Mouse (Mus musculus) C2C12 (cell line): ENCODE results near the gene Ppdpf. TPM values are rescaled to one million over a fixed set of nuclear protein-coding genes. Genes with fewer than 3 reads are reported as not detected.
A peak's percentile ranks its signal among the peaks of the same experiment; 100 is the strongest.

ENCODE experiments used
- H3K27me3 ChIP-seq: one replicate; pipeline ENCODE4 v1.6.1; 2011; ENCODE audit not compliant: control insufficient read depth, insufficient read depth, insufficient read length
- H3K36me3 ChIP-seq: one replicate; pipeline ENCODE4 v1.6.1; 2011; ENCODE audit not compliant: control insufficient read depth, insufficient read depth
- H3K4me3 ChIP-seq: one replicate; pipeline ENCODE4 v1.5.1; 2011; ENCODE audit warnings: mild to moderate bottlenecking, control low read depth; ENCODE audit not compliant: poor library complexity, insufficient read depth, severe bottlenecking
- H3K79me2 ChIP-seq: one replicate; pipeline ENCODE4 v1.6.1; 2011; ENCODE audit not compliant: control insufficient read depth, insufficient read depth
- H3K79me3 ChIP-seq: one replicate; pipeline ENCODE4 v1.6.1; 2011; ENCODE audit warnings: low read depth, control low read depth
- H3ac ChIP-seq: one replicate; pipeline ENCODE3; 2011; ENCODE audit warnings: low read depth; ENCODE audit not compliant: control insufficient read depth, insufficient read length
- CEBPB ChIP-seq: IDR thresholded peaks from one replicate; pipeline ENCODE4 v1.6.1; 2011; ENCODE audit warnings: low read depth, mild to moderate bottlenecking, control low read depth, moderate library complexity
- CTCF ChIP-seq: IDR thresholded peaks from one replicate; pipeline ENCODE4 v1.5.1; 2011; ENCODE audit not compliant: control insufficient read depth, insufficient read depth, insufficient read length
- FOSL1 ChIP-seq: IDR thresholded peaks from one replicate; pipeline ENCODE4 v1.8.0; 2011; ENCODE audit warnings: mild to moderate bottlenecking, low read length; ENCODE audit not compliant: poor library complexity, insufficient read depth, severe bottlenecking
- MAX ChIP-seq: IDR thresholded peaks from one replicate; pipeline ENCODE4 v1.6.1; 2011; ENCODE audit warnings: mild to moderate bottlenecking, control low read depth
- MYOD1 ChIP-seq: IDR thresholded peaks from one replicate; pipeline ENCODE4 v1.6.1; 2011; ENCODE audit warnings: low read depth; ENCODE audit not compliant: control insufficient read depth, insufficient read length
- MYOG ChIP-seq: IDR thresholded peaks from one replicate; pipeline ENCODE4 v1.6.1; 2011; ENCODE audit not compliant: control insufficient read depth, insufficient read length; ENCODE audit errors: extremely low read depth
- USF1 ChIP-seq: IDR thresholded peaks from one replicate; pipeline ENCODE4 v1.6.1; 2011; ENCODE audit warnings: low read depth, mild to moderate bottlenecking, control low read depth, moderate library complexity
- long read RNA-seq, 2 experiments: library from polyadenylated mRNA; unstranded; transcript quantifications; one replicate each; pipeline ENCODE4 v2.0.0; 2019 to 2020
- polyA plus RNA-seq: library from polyadenylated mRNA; unstranded; fragments of >200 nt; fragmentation: generic; extraction: Trizol; gene quantifications from one replicate; pipeline ENCODE4 v1.2.1, GENCODE M21; 2012; ENCODE audit warnings: missing spikeins

The Ppdpf gene
- polyA plus RNA-seq: 43.4 TPM
- long read RNA-seq, experiment 1, transcript Ppdpf-202 (5 exons, 689 nt): minor isoform, 13 of 91 reads
- long read RNA-seq, experiment 1, transcript Ppdpf-205 (3 exons, 771 nt): minor isoform, 10 of 91 reads
- long read RNA-seq, experiment 1, transcript Ppdpf-201 (5 exons, 1,160 nt): major isoform, 31 of 91 reads
- long read RNA-seq, experiment 1, transcript Ppdpf-206 (4 exons, 750 nt): minor isoform, 13 of 91 reads
- long read RNA-seq, experiment 1, partial matches to known transcripts: 10 of 91 reads
- long read RNA-seq, experiment 1, other reads (novel, unspliced or antisense): 3 of 91 reads
- long read RNA-seq, experiment 2, transcript Ppdpf-206 (4 exons, 750 nt): major isoform, 9 of 21 reads
- long read RNA-seq, experiment 2, partial matches to known transcripts: 1 of 21 reads
- long read RNA-seq, experiment 2, other reads (novel, unspliced or antisense): 2 of 21 reads

DNA sequence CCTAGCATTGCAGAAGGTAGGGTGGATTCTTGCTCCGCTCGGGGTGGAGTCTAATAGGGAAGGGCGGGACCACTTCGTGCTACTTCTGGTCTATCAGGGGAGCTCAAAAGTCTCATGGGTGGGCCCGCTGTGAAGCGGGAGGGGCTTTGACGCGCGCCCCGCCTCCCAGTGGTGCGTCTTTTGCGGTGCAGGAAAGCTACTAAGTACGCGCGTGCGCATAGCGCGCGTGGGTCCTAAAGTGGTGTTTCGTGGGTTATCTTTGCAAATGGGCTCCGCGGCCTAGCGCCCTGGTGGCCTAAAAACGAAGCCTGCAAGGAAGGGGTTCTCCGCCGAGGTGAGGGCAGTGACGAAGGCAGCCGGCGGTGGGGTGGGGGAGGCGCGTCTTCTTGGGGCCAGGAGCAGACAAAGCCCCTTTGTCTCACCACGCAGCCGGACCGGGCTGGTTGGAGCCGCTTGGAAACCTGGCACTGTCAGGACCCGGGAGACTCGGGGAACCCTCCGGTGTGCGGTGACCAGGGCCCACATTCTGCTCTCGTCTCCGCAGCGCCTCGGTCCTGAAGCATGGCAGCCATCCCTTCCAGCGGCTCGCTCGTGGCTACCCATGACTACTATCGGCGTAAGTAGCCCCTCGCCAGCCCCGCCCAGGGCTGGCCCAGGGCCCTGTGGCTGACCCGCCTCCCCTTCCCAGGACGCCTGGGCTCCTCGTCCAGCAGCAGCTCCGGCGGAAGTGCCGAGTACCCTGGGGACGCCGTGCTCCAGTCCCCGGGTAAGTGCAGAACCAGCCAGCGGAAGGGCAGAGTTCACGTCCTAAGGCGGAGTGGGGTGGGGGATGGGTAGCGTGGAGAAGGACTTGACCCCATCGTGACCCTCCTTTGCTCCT lies at the start of gene Ppdpf:
Gene Ppdpf (plus strand): TSS at position 127 of the 880 bp plus-strand sequence.
- H3K79me3 ChIP-seq: no peaks in the 10 kb centered on the region
- peaks cover 15% of the 10 kb centered on the region for H3K36me3 ChIP-seq
- no peaks in the 10 kb centered on the region for H3K27me3 ChIP-seq
- H3ac ChIP-seq: peak within 1 kb of the TSS; percentile 91
- TF ChIP-seq MAX (peak; percentile 42), CTCF (no peak)
- H3K4me3 ChIP-seq: peak within 1 kb of the TSS; percentile 59
- peaks cover 5% of the 10 kb centered on the region for H3K79me2 ChIP-seq

- Histone ChIP-seq H3K27me3 (peaks cover 10% of the 10 kb centered on the region), H3ac (no peak overlapping the region), H3K79me3 (no peaks in the 10 kb centered on the region), H3K4me3 (no peak overlapping the region), H3K36me3 (no peaks in the 10 kb centered on the region), H3K79me2 (no peaks in the 10 kb centered on the region)
- no peak for TF ChIP-seq FOSL1
- TF ChIP-seq MYOD1: no peak
- TF ChIP-seq CEBPB: no peak
- TF ChIP-seq CTCF: no peak
- TF ChIP-seq MYOG: no peak
- no peak for TF ChIP-seq MAX
- TF ChIP-seq USF1: no peak
These were observed 47.3 kb upstream of the Ppdpf start for GRCm38 (mm10) chr2:181139641-181140193.

DNA sequence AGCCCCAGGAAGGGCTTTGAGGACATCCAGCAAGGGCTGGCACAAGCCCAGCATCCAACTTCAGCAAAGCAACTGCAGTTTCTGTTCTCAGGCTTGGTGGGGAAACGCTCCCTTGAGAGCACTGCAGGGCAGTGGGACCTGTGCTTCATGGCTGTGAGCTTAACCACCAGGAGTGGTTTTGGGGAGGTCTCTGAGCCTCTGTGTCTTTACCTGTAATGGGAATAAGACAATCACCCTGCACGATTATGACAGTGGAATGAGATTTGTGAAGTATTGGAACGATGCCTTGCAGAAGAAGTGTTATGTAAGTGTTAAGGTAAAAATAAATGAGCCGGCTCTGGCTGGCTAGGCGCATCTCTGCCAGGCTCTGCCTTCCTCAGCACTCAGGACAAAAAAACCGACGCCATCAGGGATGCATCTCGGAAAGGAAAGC lies 44.3 kb upstream of the Ppdpf start:
- Histone ChIP-seq H3K27me3 (peaks cover 12% of the 10 kb centered on the region), H3K36me3 (no peaks in the 10 kb centered on the region), H3K79me3 (no peaks in the 10 kb centered on the region), H3K4me3 (no peak overlapping the region), H3ac (no peak overlapping the region), H3K79me2 (no peaks in the 10 kb centered on the region)
- TF ChIP-seq FOSL1 (no peak), MYOG (no peak), USF1 (no peak), MYOD1 (no peak), CEBPB (no peak), MAX (no peak), CTCF (no peak)

- TF ChIP-seq MYOG (no peak), MYOD1 (no peak), CTCF (no peak), MAX (no peak), USF1 (no peak), CEBPB (no peak), FOSL1 (no peak)
- peaks cover 21% of the 10 kb centered on the region for H3K27me3 ChIP-seq
- no peaks in the 10 kb centered on the region for H3K36me3 ChIP-seq
- H3K4me3 ChIP-seq: no peak overlapping the region
- H3K79me2 ChIP-seq: no peaks in the 10 kb centered on the region
- no peak overlapping the region for H3ac ChIP-seq
- H3K79me3 ChIP-seq: no peaks in the 10 kb centered on the region
These were observed 43.4 kb upstream of the Ppdpf start for GRCm38 (mm10) chr2:181143509-181144276.

GRCm38 (mm10) chr2:181144675-181145074 lies 42.4 kb upstream of the Ppdpf start:
- no peak for TF ChIP-seq MYOG
- TF ChIP-seq MYOD1: no peak
- TF ChIP-seq CEBPB: no peak
- TF ChIP-seq MAX: no peak
- no peak for TF ChIP-seq FOSL1
- no peak for TF ChIP-seq CTCF
- TF ChIP-seq USF1: no peak
- peaks cover 28% of the 10 kb centered on the region for H3K27me3 ChIP-seq

More at GRCm38 (mm10) chr2:181144675-181145074, 42.4 kb upstream of the Ppdpf start:
- Histone ChIP-seq H3ac (no peak overlapping the region), H3K4me3 (no peak overlapping the region), H3K79me2 (no peaks in the 10 kb centered on the region), H3K36me3 (no peaks in the 10 kb centered on the region), H3K79me3 (no peaks in the 10 kb centered on the region)
